Mouse (Mus musculus) right cerebral cortex, postnatal 4 days (tissue): Measurements from ENCODE around the gene Pdzd7.

Experiments
- DNase-seq: peaks from one replicate; pipeline ENCODE4 v3.0.0-alpha.2; 2022

Gene Pdzd7

GRCm38 (mm10) chr19:45030746-45031693 lies 14.5 kb downstream of the Pdzd7 start:
- DNase-seq, result peak; percentile 81

GRCm38 (mm10) chr19:45030111-45030510 lies 15.4 kb downstream of the Pdzd7 start:
- DNase-seq, result peak; percentile 68

- DNase-seq, result no peak
Observed at GRCm38 (mm10) chr19:45029571-45029970, 15.9 kb downstream of the Pdzd7 start.

GRCm38 (mm10) chr19:45028746-45029145 lies 16.8 kb downstream of the Pdzd7 start:
- DNase-seq, result no peak

- DNase-seq, result no peak
Observed at GRCm38 (mm10) chr19:45027848-45028247, 17.7 kb downstream of the Pdzd7 start.

- no peak for DNase-seq
Observed at GRCm38 (mm10) chr19:45026958-45027670, 18.4 kb downstream of the Pdzd7 start.

- no peak for DNase-seq
Observed at GRCm38 (mm10) chr19:45025937-45026568, 19.5 kb downstream of the Pdzd7 start.

GRCm38 (mm10) chr19:45024775-45025174 lies 20.7 kb downstream of the Pdzd7 start:
- DNase-seq, result no peak

- DNase-seq, result no peak
Observed at GRCm38 (mm10) chr19:45023993-45024392, 21.5 kb downstream of the Pdzd7 start.

GRCm38 (mm10) chr19:45021362-45021761 lies 24.2 kb downstream of the Pdzd7 start:
- DNase-seq, result no peak

GRCm38 (mm10) chr19:45020348-45020747 lies 25.2 kb downstream of the Pdzd7 start:
- no peak for DNase-seq

- DNase-seq, result peak; percentile 42
Observed at GRCm38 (mm10) chr19:45018351-45018831, 27.1 kb downstream of the Pdzd7 start.

GRCm38 (mm10) chr19:45017909-45018308 lies 27.6 kb downstream of the Pdzd7 start:
- peak; percentile 79 for DNase-seq

- DNase-seq, result peak; percentile 83
Observed at GRCm38 (mm10) chr19:45017216-45017771, 28.2 kb downstream of the Pdzd7 start.

GRCm38 (mm10) chr19:45016341-45017215 lies 28.9 kb downstream of the Pdzd7 start:
- DNase-seq, result peak; percentile 60

- no peak for DNase-seq
Observed at GRCm38 (mm10) chr19:45015518-45016281, 29.8 kb downstream of the Pdzd7 start.

GRCm38 (mm10) chr19:45014981-45015402 lies 30.5 kb downstream of the Pdzd7 start:
- peak; percentile 47 for DNase-seq

- no peak for DNase-seq
Observed at GRCm38 (mm10) chr19:45014335-45014971, 31.1 kb downstream of the Pdzd7 start, which contains the start of gene Lzts2. TSS of gene Lzts2 (plus strand) at chr19:45014414.

- no peak for DNase-seq
Observed at GRCm38 (mm10) chr19:45013581-45014225, 31.8 kb downstream of the Pdzd7 start.

GRCm38 (mm10) chr19:45012636-45013035 lies 32.9 kb downstream of the Pdzd7 start:
- DNase-seq, result no peak
